13 mouse cellular contexts compared by ENCODE assay signal in genomic region chr17:72955534-72955933, GRCm38 (mm10). TPM values are rescaled to one million over a fixed set of nuclear protein-coding genes. Genes with fewer than 3 reads are reported as not detected.
DNase-seq lines count a peak whose midpoint lies in the region; ATAC-seq and TF ChIP-seq lines count a peak whose summit lies in the region.
"Had no signal": no experiment of that assay in that cellular context is flagged by ENCODE, and none has a peak within 500 bp of the region (broad histone marks: within the 10 kb centered on the region; RNA-seq: fewer than 3 reads in every experiment).

No protein-coding gene starts in this region.

- no peak overlapping the region for H3K4me2 ChIP-seq in heart, embryonic 16.5 days (ENCODE audit: low read depth, low read length)
- H3K4me2 ChIP-seq: liver, embryonic 12.5 days had no signal

- no peak overlapping the region for H3K9ac ChIP-seq in heart, embryonic 16.5 days (ENCODE audit: low read length)
- no peak overlapping the region for H3K9ac ChIP-seq in heart, adult 2 months (ENCODE audit: low read depth, low read length)
- H3K9ac ChIP-seq: liver, embryonic 12.5 days had no signal

- no peak for DNase-seq in heart, adult 2 months
- peak; percentile 69 for DNase-seq in CD4-positive helper T cell, adult 2 months (ENCODE audit: low read depth, low spot score)
- peak; percentile 70 for DNase-seq in large intestine, adult 2 months (ENCODE audit: low read depth, low spot score)
- no peak for DNase-seq in spleen, adult 18-20 months
- no peak for DNase-seq in layer of hippocampus, adult 9-11 months
- DNase-seq: kidney, postnatal 25 days; lung, postnatal 36 days; right cerebral cortex, postnatal 25 days; thymus, postnatal 4 days had no signal

- H3K79me2 ChIP-seq in heart, adult 2 months (replicated peaks; ENCODE audit: control insufficient read depth, insufficient read depth, low read length): no peaks in the 10 kb centered on the region

- no peaks in the 10 kb centered on the region for H3K36me3 ChIP-seq in heart, embryonic 16.5 days (ENCODE audit: control insufficient read depth, insufficient read depth)
- no peaks in the 10 kb centered on the region for H3K36me3 ChIP-seq in heart, adult 2 months (ENCODE audit: control insufficient read depth, insufficient read depth, low read length)
- H3K36me3 ChIP-seq: liver, embryonic 12.5 days had no signal

- 23% methylated on average over 2 of the region's 2 CpGs for WGBS in heart, embryonic 16.5 days
- 21% methylated on average over 2 of the region's 2 CpGs for WGBS in heart, adult 2 months
- WGBS in large intestine, adult 2 months: 19% methylated on average over 2 of the region's 2 CpGs

- no peak for TF ChIP-seq POLR2A in heart, adult 2 months (IDR thresholded peaks at IDR 0.05; ENCODE audit: insufficient read depth, low read depth, low read length)
- TF ChIP-seq POLR2A in bone marrow macrophage, adult 2 months (IDR thresholded peaks at IDR 0.05; ENCODE audit: borderline replicate concordance, low read depth, low read length): no peak

- intact Hi-C loops in heart, adult 2 months (cut with DNase I): no loop called here

- ATAC-seq in heart, embryonic 16.5 days (replicated peaks; ENCODE audit: extremely low read depth, insufficient read depth, low FRiP score): no peak
- ATAC-seq: liver, embryonic 12.5 days had no signal

- H3K9me3 ChIP-seq in heart, embryonic 16.5 days (replicated peaks; ENCODE audit: control insufficient read depth, low read length): no peaks in the 10 kb centered on the region
- H3K9me3 ChIP-seq: liver, embryonic 12.5 days had no signal

- no peak for TF ChIP-seq EP300 in heart, adult 2 months (IDR thresholded peaks at IDR 0.05; ENCODE audit: insufficient read depth, low read depth, low read length)

- peaks cover 18% of the 10 kb centered on the region for H3K4me1 ChIP-seq in heart, embryonic 16.5 days (ENCODE audit: control insufficient read depth, insufficient read depth, low read length)
- H3K4me1 ChIP-seq in heart, adult 2 months (ENCODE audit: control insufficient read depth, insufficient read depth, low read length): no peaks in the 10 kb centered on the region
- H3K4me1 ChIP-seq in bone marrow macrophage, adult 2 months (ENCODE audit: control insufficient read depth, insufficient read depth, low read length): peaks cover 15% of the 10 kb centered on the region
- H3K4me1 ChIP-seq: liver, embryonic 12.5 days had no signal

- no peak for TF ChIP-seq CTCF in heart, adult 2 months (IDR thresholded peaks at IDR 0.05)
- TF ChIP-seq CTCF in bone marrow macrophage, adult 2 months (IDR thresholded peaks at IDR 0.05; ENCODE audit: low read depth, low read length): no peak

- no peaks in the 10 kb centered on the region for H3K27me3 ChIP-seq in heart, embryonic 16.5 days (ENCODE audit: control insufficient read depth, insufficient read depth, low read length)
- H3K27me3 ChIP-seq in heart, adult 2 months (ENCODE audit: control insufficient read depth, insufficient read depth, low read length): no peaks in the 10 kb centered on the region
- H3K27me3 ChIP-seq: liver, embryonic 12.5 days had no signal

- H3K27ac ChIP-seq in heart, embryonic 16.5 days (ENCODE audit: low read length): peak overlapping the region; percentile 39; the same call in 1 of the 2 replicates
- H3K27ac ChIP-seq in heart, adult 2 months: no peak overlapping the region
- 0 out of 2 replicates have a peak overlapping the region, but pooled peaks have one; percentile 29 for H3K27ac ChIP-seq in bone marrow macrophage, adult 2 months (ENCODE audit: insufficient read depth, low read depth, low read length)
- H3K27ac ChIP-seq: liver, embryonic 12.5 days had no signal

- H3K4me3 ChIP-seq in heart, embryonic 16.5 days (ENCODE audit: low read length): no peak overlapping the region
- no peak overlapping the region for H3K4me3 ChIP-seq in heart, adult 2 months
- H3K4me3 ChIP-seq in bone marrow macrophage, adult 2 months (ENCODE audit: insufficient read depth, low read length): no peak overlapping the region
- H3K4me3 ChIP-seq: liver, embryonic 12.5 days had no signal

RNA-seq across cellular contexts. Expression of gene Lbh, which starts 37.4 kb away (rescaled TPM):
- 28.4 and 30.1 TPM in 2 replicates for polyA plus RNA-seq in heart, embryonic 16.5 days (2015; fragmentation: Nextera tagmentation; extraction: Ambion mirVana)
- 100 to 1,000 TPM; 354 to 451 TPM for total RNA-seq in heart, adult 2 months (2021)
- 522 and 708 TPM in 2 replicates for polyA plus RNA-seq in heart, adult 2 months (2012; rRNA removed)
- polyA plus RNA-seq in bone marrow macrophage, adult 2 months (2012; ENCODE audit: insufficient read depth, insufficient read length, missing spikeins): 29.7 and 30.0 TPM in 2 replicates
- 55.2 and 59.1 TPM in 2 replicates for polyA plus RNA-seq in large intestine, adult 2 months (2012; rRNA removed)
- total RNA-seq: MEL had no signal

Comparison
In these comparisons a context has a peak if more than half of its experiments do, and no peak if none do; other contexts are left out.
1. DNase-seq: peak in CD4-positive helper T cell, adult 2 months (single experiment) and large intestine, adult 2 months (single experiment); none in heart, adult 2 months (0 of 2), spleen, adult 18-20 months (0 of 2) and layer of hippocampus, adult 9-11 months (single experiment).